Mouse (Mus musculus) ES-Bruce4 (cell line): ENCODE data around the gene Dcbld2. TPM values are rescaled to one million over a fixed set of nuclear protein-coding genes. Genes with fewer than 3 reads are reported as not detected.
"Not testable (repeated sequence)": the region's sequence is repeated elsewhere in the genome, so short reads cannot be mapped to it uniquely, and the experiment has no call there.

Experiments used
- H3K27ac ChIP-seq: 2 replicates; pipeline ENCODE4 v1.5.1; 2012; ENCODE audit warnings: low read length, inconsistent platforms; ENCODE audit not compliant: insufficient read depth
- H3K27me3 ChIP-seq: 2 replicates; pipeline ENCODE4 v1.6.1; 2012; ENCODE audit warnings: mild to moderate bottlenecking, low read length, inconsistent platforms; ENCODE audit not compliant: control insufficient read depth, poor library complexity, insufficient read depth, severe bottlenecking
- H3K36me3 ChIP-seq: 2 replicates; pipeline ENCODE4 v1.6.1; 2012; ENCODE audit warnings: inconsistent platforms, mild to moderate bottlenecking, low read length, moderate library complexity; ENCODE audit not compliant: control insufficient read depth, poor library complexity, insufficient read depth, severe bottlenecking
- H3K4me1 ChIP-seq: one replicate; pipeline ENCODE4 v1.8.1; 2011; ENCODE audit warnings: low read length; ENCODE audit not compliant: control insufficient read depth, insufficient read depth
- H3K4me3 ChIP-seq: 2 replicates; pipeline ENCODE4 v1.5.1; 2011; ENCODE audit warnings: low read depth, mild to moderate bottlenecking, low read length
- H3K9ac ChIP-seq: 2 replicates; pipeline ENCODE4 v1.6.1; 2012; ENCODE audit warnings: low read depth, mild to moderate bottlenecking, inconsistent platforms; ENCODE audit not compliant: poor library complexity, severe bottlenecking
- H3K9me3 ChIP-seq: replicated peaks from 2 replicates; pipeline ENCODE4 v1.6.1; 2012; ENCODE audit warnings: mild to moderate bottlenecking, low read length, inconsistent platforms; ENCODE audit not compliant: control insufficient read depth, poor library complexity, insufficient read depth, severe bottlenecking
- CTCF ChIP-seq: IDR thresholded peaks from one replicate; pipeline ENCODE4 v1.8.1; 2011; ENCODE audit warnings: low read depth, low read length
- EP300 ChIP-seq: IDR thresholded peaks from 2 replicates; pipeline ENCODE4 v1.6.1; 2011; ENCODE audit warnings: low read depth, low read length; ENCODE audit not compliant: insufficient read depth
- POLR2A ChIP-seq: IDR thresholded peaks from one replicate; pipeline ENCODE4 v1.8.1; 2011; ENCODE audit warnings: low read length; ENCODE audit not compliant: insufficient read depth
- polyA plus RNA-seq: library from polyadenylated mRNA; stranded (reverse); fragments of >200 nt; gene quantifications from 2 replicates; pipeline ENCODE4 v1.2.4, GENCODE M21; 2011; ENCODE audit warnings: low read depth; ENCODE audit not compliant: missing spikeins, insufficient read depth, insufficient read length

The Dcbld2 gene
- polyA plus RNA-seq, 1 experiment, result 53.5 TPM

DNA sequence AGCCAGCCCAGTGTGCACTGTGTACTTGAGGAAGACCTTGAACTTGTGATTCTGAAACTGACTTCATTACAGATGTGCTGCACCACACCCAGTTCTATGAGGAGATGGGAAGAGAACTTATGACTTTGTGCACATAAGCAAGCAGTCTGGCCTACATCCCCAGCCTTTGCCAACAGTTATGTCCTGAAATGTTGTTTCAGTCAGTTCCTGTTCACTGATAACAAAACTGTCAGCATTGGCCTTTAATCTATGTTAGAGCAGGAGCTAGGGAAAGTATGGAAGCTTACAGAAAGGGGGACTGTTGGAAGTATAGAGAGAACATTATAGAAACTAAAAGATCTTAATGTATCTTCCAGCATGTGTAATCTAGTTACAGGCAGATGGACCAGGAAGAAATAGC lies 45.6 kb downstream of the Dcbld2 start:
- Histone ChIP-seq H3K36me3 (peaks cover 4% of the 10 kb centered on the region), H3K9ac (no peak overlapping the region), H3K9me3 (no peaks in the 10 kb centered on the region), H3K27me3 (no peaks in the 10 kb centered on the region), H3K4me1 (no peaks in the 10 kb centered on the region), H3K4me3 (no peak overlapping the region), H3K27ac (no peak overlapping the region)
- no peak for TF ChIP-seq CTCF
- TF ChIP-seq POLR2A, result no peak
- no peak for TF ChIP-seq EP300

- Histone ChIP-seq H3K4me3 (no peak overlapping the region), H3K27me3 (no peaks in the 10 kb centered on the region), H3K36me3 (peaks cover 4% of the 10 kb centered on the region)
Observed at GRCm38 (mm10) chr16:58454617-58455016, 46.4 kb downstream of the Dcbld2 start.

DNA sequence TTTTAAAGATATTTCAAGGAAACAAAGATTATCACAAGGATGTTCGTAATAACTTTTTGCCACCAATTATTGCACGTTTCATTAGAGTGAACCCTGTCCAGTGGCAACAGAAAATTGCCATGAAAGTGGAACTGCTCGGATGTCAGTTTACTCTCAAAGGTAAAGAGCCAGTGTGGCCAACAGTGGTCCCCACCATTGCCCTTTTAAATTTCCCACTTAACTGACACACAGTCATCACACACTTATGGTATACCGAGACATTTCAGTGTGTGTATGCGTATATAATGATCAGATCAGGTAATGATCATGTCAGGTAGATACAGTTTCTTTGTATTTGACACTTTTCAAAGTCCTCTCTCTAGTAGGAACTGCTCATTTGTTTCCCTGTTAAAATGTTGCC lies 46.9 kb downstream of the Dcbld2 start:
- no peaks in the 10 kb centered on the region for H3K4me1 ChIP-seq
- H3K9ac ChIP-seq, result no peak overlapping the region
- no peaks in the 10 kb centered on the region for H3K9me3 ChIP-seq
- no peaks in the 10 kb centered on the region for H3K27me3 ChIP-seq
- H3K4me3 ChIP-seq, result no peak overlapping the region
- no peak overlapping the region for H3K27ac ChIP-seq
- TF ChIP-seq CTCF, result no peak
- TF ChIP-seq EP300, result no peak
- no peak for TF ChIP-seq POLR2A
- H3K36me3 ChIP-seq, result peaks cover 4% of the 10 kb centered on the region

More at GRCm38 (mm10) chr16:58454617-58455016, 46.4 kb downstream of the Dcbld2 start:
- Histone ChIP-seq H3K4me1 (no peaks in the 10 kb centered on the region), H3K9ac (no peak overlapping the region), H3K27ac (no peak overlapping the region), H3K9me3 (no peaks in the 10 kb centered on the region)
- TF ChIP-seq CTCF (peak; percentile 76), EP300 (no peak)

GRCm38 (mm10) chr16:58456445-58456844 lies 48.2 kb downstream of the Dcbld2 start:
- TF ChIP-seq POLR2A (no peak), EP300 (no peak), CTCF (no peak)
- H3K36me3 ChIP-seq, result peaks cover 4% of the 10 kb centered on the region

DNA sequence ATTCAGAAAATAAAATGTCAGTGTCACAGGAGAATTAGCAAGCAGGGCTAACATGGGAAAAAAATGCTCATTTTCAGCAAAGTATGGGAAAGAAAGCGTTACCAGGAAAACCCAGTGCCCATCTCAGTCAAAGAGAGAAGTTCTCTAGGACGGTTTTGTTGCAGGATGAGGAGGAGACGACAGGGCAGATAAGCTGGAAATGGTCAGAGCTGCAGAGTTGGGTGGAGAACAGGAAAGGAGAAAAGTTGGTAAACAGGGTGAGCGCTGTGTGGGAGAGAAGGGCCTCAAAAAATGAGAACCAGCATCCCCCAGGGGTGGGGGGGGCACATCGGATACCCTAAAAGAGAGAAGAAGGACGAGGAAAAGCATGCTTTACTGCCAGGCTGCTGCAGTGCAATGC lies 48.7 kb downstream of the Dcbld2 start:
- peaks cover 4% of the 10 kb centered on the region; the same call in 1 of the 2 replicates for H3K36me3 ChIP-seq
- no peaks in the 10 kb centered on the region for H3K27me3 ChIP-seq
- H3K9me3 ChIP-seq, result no peaks in the 10 kb centered on the region
- no peak for TF ChIP-seq POLR2A
- no peak for TF ChIP-seq CTCF
- no peak for TF ChIP-seq EP300
- no peak overlapping the region for H3K27ac ChIP-seq
- no peaks in the 10 kb centered on the region for H3K4me1 ChIP-seq
- no peak overlapping the region for H3K9ac ChIP-seq
- no peak overlapping the region for H3K4me3 ChIP-seq

More at GRCm38 (mm10) chr16:58456445-58456844, 48.2 kb downstream of the Dcbld2 start:
- Histone ChIP-seq H3K4me1 (no peaks in the 10 kb centered on the region), H3K4me3 (no peak overlapping the region), H3K27me3 (no peaks in the 10 kb centered on the region), H3K9me3 (no peaks in the 10 kb centered on the region), H3K9ac (no peak overlapping the region), H3K27ac (no peak overlapping the region)

DNA sequence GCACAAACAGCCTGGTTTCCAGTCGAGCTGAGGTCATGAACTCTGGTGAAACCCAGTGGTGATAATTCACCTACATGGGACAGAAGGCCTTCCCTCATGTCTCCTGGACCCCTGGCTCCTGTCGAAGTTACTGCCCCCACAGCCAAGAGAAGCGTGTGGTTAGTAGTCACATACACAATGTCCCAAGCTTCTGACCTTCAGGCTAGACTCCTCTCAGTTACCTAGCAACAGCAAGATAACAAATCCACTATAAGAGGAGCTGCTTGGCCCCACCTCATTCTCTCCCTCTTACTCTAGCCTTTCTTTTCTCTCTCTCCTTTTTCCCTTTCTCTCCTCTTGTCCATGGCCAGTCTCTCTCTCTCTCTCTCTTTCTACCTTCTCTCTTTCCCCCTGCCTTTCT lies 51.7 kb downstream of the Dcbld2 start:
- H3K27ac ChIP-seq, H3K9me3 ChIP-seq, H3K36me3 ChIP-seq, H3K4me3 ChIP-seq, H3K9ac ChIP-seq, H3K27me3 ChIP-seq, H3K4me1 ChIP-seq: not testable (repeated sequence)

- H3K4me1 ChIP-seq, result no peaks in the 10 kb centered on the region
- no peak for TF ChIP-seq CTCF
- TF ChIP-seq EP300, result no peak
- no peak for TF ChIP-seq POLR2A
- peaks cover 4% of the 10 kb centered on the region; the same call in 1 of the 2 replicates for H3K36me3 ChIP-seq
- no peak overlapping the region for H3K9ac ChIP-seq
- H3K9me3 ChIP-seq, result no peaks in the 10 kb centered on the region
- no peak overlapping the region for H3K4me3 ChIP-seq
- no peaks in the 10 kb centered on the region for H3K27me3 ChIP-seq
- no peak overlapping the region for H3K27ac ChIP-seq
Observed at GRCm38 (mm10) chr16:58460386-58460785, 52.1 kb downstream of the Dcbld2 start.
